Mouse (Mus musculus) c-Kit-positive CD71-positive TER-119-negative erythroid progenitor cells, embryonic 14.5 days (primary cell): ENCODE results near the gene BC049730.
A peak's percentile ranks its signal among the peaks of the same experiment; 100 is the strongest.
"Not testable (repeated sequence)": the region's sequence is repeated elsewhere in the genome, so short reads cannot be mapped to it uniquely, and the experiment has no call there.

Experiments
- DNase-seq: peaks from one replicate; pipeline ENCODE4 v3.0.0-alpha.2; 2013; ENCODE audit warnings: low read depth

BC049730 gene

DNA sequence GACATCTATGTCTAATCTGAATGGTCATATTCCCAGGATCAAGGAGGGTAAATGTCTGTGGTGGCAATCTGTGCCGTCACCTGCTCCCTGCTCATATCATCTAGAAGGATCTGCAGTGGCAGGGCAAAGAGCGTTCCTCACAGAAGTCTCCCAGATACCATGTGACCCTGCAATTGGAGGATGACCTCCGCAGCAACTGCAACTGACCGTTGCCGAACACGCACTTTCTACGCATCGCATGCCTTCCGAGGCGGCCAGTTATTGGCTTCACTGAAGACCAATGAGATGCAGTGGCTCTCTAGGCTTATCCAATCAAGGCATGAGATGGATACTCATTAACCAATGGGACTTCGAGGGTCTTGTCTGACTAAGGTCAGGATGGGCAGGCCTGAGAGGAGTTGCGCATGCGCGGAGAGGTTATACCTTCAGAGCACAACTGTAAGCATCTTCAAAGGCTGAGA, at the start of gene BC049730:
BC049730 (plus strand) TSS at position 411 of the 461 bp plus-strand sequence.
- DNase-seq = no peak

DNA sequence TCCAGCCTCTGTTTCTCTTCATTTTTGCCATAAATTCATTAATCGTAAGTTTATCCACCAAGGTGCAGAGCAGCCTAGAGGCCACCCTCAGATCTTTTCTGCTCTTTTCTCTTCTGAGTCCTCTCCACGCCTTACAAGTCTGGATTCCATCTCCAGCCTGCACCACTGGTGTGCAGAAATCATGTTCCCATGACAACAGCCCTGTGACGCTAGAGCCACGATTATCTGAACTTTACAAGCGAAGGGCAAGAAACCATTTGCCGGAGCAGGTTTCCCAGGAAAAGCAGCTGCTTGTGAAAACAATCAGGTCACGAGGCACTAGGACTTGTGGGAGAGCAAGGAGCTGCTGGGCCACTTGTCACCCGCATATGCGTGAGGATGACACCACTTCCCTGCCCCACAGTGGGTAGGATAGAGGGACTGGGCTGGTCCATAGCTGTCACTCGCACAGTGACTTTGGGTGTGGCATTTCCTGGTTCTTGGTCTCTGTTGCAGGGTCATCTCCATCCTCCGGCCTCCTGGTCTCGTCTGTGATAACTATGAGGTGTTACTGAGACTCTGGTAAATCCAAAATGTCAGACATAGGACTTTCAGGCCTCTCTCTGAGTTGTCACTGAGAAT, 49.2 kb upstream of the BC049730 start:
- no peak for DNase-seq

DNA sequence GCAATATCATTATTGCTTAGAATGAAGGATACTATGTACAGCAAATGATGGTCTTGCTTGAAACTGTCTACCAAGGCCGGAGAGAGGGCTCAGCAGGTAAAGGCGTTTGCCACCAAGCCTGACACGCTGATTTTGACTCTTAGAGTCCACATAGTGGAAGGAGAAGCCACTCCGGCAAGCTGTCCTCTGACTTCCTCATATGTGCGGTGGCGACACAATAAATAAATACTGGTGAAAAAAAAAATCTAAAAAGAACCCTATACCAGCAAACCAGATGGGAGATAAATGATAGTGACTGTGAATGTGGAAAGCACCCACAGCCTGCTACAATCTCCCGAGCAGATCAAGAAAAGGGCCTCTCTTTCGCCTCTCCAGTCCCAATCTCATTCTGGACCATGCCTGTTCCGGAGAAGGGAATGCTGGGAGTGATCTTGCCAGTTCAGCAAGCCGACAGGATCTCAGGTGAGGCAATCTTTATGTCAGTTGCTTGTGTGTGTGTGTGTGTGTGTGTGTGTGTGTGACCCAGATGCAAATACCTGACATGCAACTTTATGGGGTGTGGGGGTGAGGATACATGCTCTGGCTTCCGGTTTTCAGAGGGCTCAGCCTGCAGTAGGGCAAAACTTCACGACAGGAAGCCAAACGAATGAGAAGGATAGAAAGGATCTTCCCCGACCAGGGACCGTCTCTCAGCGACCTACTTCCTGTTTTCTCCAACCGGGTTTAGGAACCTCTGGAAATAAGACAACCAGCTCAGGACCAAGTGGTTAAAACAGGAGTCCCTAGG, 47.7 kb upstream of the BC049730 start:
- no peak for DNase-seq

DNA sequence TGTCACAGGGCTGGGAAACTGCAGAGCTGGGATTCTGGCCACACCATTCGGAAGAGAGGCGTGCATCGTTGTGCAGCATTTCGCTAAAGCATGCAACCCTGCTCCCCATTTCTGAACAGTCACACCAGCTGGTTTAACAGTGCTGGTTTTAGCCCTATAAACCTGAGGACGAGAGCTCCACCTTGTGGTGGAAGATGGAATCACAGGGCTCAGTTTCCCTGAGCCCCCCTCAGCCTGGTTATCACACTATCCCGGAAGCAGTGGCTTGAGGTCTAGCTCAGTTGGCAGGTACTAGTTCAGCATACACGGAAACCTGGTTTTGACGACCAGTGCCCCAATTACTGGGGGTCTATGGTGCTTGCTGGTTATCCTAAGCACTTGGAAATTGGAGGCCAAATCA, 46.5 kb upstream of the BC049730 start:
- DNase-seq = peak; percentile 72

DNA sequence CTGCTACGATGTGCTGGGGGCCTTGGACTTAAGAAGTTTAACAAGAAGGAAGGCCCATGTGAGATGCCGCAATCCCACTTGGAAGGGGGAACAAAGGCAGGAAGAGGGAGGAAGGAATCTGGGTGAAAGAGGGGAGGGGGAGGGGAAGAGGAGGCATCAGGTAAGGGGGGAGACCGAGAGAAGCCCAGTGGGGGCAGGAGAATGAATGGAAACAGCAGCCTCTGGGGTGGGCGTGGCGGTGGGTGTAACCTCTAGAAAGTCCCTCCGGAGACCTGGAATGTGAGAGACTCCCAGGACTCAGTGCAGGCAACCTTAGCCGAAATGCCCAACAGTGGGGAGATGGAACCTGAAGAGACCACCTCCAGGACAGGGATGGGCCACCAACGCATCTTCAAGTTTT, 44.7 kb upstream of the BC049730 start:
- no peak for DNase-seq

DNA sequence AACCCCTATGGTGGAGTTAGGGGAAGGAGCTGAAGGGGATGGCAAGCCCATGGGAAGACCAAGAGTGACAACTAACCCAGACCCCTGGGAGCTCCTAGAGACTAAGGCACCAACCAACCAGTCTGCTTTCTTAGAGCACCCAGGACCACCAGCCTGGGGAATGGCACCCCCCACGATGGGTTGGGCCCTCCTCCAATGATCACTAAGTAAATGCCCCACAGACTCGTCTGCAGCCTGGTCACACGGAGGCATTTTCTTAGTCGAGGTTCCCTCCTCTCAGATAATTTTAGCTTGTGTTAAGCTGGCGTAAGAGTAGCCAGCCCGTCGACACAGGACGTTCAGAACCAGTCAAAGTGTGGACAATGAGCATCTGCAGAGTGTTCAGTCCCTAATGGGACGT, 44.1 kb upstream of the BC049730 start:
- DNase-seq = no peak

DNA sequence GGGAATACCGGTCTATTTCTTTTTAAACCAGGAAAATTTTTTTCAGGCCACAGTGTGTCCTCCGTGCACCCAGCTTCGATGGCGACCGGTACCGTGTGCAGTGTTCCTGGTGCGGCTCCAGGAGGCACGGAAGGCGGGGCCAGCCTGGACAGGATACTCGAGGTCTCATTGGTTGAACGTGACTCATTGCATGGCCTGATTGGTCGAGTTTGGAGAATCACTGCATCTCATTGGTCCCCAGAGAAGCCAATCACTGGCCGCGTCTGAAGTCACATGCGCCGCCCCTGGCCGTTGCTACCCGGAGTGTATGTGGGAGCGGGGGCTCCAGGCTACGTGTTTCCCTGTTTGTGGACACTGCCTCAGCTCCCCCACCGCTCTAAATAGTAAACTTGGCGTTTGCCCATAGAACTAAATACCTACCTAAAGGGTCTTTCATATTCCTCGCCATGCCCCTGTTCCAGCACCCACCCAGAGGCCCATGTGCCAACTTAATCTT, 37.0 kb upstream of the BC049730 start:
- no peak for DNase-seq

DNA sequence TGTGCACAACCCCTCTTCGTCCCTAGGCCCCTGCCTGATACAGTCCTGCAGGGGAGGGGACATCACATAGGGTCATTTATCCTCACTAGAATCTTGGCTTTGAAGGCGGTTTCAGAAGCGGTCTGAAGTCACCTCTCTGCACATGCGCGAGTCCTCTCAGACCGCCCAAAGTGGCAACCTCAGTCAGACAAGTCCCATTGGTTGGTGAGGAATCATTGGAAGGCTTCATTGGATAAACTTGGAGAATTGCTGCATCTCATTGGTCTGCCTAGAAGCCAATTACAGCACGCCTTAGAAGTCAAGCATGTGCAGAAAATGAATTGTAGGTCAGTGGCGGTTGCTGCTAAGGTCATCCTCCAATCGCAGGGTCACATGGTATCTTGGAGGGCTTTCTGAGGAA, 32.5 kb upstream of the BC049730 start, which contains the start of gene Tex101:
Tex101 (minus strand) TSS at position 101 of the 400 bp plus-strand sequence.
- DNase-seq = no peak

DNA sequence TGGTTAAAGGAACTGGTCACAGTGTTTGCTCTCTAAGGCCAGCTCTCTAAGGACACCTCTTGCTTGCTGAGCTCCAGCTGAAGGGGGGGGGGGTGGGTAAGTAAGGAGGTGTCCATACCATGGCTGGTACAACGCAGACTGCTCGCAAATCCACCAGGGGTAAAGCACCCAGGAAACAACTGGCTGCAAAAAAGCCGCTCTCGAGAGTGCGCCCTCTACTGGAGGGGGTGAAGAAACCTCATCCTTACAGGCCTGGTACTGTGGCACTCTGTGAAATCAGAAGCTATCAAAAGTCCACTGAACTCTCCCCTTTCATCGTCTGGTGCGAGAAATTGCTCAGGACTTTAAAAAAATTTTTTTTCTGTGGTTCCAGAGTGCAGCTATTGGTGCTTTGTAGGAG, 24.9 kb upstream of the BC049730 start:
- not testable (repeated sequence) for DNase-seq

DNA sequence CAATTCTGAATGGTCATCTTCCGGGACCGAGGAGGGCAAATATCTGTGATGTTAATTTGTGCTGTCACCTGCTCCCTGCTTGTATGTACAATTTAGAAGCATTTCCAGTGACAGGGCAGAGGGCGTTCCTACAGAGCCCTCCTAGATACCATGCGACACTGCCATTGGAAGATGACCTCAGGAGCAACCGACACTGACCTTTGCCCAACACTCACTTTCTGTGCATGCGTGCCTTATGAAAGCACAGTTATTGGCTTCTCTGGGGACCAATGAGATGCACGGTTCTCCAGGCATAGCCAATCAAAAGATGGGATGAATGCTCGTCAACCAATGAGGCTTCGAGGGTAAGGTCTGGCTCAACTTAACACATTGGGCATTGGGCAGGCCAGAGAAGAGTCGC, 21.5 kb upstream of the BC049730 start:
- not testable (repeated sequence) for DNase-seq

DNA sequence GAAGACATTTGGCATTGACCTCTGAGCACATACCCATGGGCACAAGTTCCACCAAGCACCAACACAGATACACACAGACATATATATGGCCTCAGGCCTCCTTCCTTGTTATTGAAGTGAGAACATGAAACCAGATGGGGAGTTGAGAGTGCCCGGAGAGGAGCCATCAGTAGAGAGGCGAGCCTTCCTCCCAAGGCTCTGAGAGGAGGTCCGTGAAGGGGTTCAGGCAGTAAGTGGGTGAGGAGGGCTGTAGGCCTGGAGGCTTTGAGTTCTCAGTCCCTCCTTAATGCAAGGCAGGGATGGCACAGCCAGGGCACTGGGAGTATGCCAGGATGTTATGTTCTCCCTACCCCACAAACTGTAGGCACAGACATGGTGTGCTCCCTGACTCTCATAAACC, 16.3 kb upstream of the BC049730 start:
- not testable (repeated sequence) for DNase-seq

DNA sequence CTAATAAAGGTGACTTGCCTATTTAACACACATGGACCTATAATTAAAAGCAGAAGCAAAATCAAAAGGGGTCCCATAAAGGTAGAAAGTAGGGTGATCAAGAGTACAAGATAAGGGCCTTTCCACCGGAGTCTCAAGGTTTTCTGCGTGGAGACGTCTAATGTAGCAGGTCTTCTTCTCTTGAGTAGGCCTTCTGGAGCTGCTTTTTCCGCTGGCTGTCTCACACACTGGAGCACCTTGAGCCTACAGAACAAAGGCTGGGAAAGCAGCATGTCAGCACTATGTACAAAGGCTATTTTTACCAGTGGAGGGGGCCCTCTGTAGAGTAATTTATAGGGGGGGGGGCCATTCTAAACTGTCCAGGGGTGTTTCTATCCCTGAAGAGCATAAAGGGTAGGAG, 11.2 kb upstream of the BC049730 start:
- not testable (repeated sequence) for DNase-seq

DNA sequence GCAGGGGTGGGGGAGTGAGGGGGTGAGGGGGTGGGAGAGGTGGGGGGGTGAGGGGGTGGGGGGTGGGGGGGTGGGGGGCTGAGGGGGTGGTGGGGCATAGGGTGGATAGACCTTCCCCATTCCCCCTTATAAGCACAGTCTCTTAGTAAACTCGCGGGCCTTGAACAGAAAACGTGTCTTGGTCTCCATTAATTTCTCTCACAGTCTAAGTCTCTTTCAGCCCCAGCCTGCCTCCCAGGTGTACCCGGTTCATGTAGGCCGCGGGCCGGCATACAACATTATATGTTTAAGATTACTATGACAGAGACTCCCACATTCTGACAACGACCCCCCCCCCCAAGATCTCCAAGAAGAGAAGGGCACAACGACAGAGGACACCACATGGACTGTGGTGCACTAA, 6.2 kb upstream of the BC049730 start:
- not testable (repeated sequence) for DNase-seq

DNA sequence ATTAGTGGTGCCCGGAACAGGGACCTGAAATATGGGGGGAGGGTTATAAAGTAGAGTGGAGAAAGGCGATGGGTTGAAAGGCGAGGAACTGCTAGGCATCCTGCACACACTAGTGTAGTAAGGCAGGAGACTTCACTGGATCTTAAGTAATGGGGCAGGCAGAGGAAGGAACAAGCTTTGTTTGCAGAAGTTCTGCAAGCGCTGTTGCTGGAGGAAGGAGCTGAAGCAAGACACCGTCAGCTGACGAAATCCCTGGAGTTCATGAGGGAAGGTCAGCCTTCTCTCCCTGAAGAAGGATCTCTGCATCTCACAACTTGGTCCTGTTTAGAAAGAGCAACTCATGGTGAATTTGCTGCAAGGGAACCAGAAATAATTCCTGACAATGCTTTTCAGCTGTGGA, 6.0 kb downstream of the BC049730 start:
- DNase-seq = no peak

DNA sequence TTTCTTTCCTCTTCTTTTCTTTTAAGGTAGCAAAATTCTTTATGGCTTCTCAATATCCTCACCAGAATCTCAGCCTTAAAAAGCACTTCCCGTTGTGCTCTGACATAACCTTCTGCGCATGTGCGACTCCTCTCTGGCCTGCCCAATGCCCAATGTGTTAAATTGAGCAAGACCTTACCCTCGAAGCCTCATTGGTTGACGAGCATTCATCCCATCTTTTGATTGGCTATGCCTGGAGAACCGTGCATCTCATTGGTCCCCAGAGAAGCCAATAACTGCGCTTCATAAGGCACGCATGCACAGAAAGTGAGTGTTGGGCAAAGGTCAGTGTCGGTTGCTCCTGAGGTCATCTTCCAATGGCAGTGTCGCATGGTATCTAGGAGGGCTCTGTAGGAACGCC, 17.8 kb downstream of the BC049730 start, which contains the start of gene Gm4763:
Gm4763 (minus strand) TSS at position 101 of the 400 bp plus-strand sequence.
- DNase-seq = not testable (repeated sequence)

DNA sequence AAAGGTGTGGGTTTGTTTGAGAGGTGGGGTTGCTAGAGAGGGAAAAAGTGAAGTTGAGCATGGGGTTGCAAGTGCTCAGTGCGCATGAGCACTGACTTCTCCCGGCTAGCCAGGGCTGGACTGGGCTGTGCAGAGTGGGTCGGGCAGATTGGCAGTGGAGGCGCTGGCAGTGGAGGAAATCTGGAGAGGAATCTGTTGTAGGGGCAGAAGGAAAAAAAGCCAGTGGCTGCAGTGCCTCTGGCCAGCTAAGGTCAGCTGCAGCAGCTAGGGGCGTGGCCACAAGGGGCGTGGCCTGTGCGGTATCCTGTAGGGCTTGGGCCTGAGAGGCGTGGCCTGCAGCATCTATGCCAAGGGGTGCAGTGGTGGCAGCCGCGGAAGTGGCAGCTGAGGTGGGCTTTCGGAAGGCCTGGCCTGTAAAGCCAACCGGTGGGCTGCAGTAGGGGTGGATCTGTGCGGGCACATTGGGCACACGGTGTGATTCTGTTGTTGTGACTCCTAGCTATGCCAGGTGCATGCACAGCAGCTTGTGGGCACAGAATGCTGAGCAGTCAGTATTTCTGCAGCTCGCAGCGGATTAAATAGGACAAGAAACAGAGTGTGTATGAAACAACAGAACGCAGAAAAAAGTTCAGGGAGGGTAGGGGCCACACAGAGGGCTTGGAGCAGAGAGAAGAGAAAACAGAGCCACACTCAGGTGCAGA, 27.1 kb downstream of the BC049730 start:
- DNase-seq = peak; percentile 2

DNA sequence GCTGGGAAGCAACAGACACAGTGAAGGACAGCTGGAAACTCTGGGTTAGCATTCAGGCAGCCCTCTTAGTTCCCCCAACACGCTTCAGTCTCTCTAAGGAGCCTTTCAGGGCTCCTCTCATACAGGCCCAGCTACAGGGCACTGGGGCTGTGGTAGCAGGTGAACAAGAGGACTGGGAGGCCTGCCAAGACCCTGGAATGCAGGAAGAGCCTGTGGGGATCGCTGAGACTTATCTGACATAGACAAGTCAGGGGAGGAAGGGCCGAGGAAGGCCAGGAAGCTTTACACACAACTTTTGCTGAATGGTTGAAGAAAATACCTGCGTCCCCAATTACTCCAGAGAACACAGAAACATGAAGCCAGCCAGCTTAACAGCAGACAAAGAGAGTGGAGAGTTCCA, 41.7 kb downstream of the BC049730 start:
- DNase-seq = no peak

DNA sequence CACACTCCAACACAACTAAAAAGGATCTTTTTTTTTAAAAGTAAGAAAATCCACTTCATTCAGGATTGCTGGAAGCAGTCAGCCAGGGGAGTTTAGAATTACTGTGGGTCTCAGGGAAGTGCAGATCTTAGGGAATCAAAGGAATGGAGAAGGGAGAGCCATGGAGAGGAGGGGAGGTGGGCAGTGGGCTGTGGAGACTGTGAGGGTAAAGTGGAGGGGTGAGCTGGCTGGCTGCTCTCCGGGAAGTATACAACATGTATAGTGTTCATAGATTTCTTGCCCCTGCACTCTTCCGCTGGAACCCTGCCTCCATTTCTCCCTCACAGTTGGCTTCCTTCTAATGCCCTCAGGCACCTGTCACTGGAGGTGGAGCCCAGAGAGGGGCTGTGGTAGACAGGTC, 42.6 kb downstream of the BC049730 start:
- DNase-seq = no peak

DNA sequence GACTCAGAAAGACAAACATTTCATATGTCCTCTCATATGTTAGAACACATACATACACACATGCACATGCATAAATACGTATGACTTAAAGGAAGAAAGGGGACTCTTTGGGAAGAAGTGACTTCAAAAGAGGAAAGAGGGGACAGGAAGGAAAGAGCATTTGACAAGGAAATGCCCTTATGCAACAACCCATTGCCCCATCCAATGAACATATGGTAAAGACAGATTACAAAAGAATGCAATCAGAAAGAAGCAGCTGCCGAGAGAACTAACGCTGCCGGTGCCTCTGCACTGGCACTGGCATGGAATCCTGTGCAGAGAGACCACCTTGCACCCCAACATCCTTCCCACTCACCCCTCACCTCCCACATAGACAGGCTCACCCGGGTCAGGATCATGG, 44.4 kb downstream of the BC049730 start:
- no peak for DNase-seq

DNA sequence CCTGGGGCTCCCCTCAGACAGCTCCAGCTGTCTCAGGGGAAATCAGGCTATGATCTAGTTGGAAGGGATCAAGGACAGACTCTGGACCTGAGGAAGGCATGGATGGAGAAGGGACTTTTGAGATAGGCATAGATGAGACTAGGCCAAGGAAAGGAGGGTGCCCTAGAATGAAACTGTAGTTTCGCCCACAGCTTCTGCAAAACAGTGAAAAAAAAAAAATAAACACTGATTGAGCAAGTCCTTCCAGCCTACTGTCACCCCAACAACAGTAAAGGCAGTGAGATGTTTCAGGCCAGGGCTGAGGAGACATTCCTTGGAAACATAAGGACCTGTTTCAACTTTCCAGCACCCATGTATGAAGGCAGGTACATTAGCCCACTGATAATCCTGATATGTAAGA, 49.5 kb downstream of the BC049730 start:
- no peak for DNase-seq

DNA sequence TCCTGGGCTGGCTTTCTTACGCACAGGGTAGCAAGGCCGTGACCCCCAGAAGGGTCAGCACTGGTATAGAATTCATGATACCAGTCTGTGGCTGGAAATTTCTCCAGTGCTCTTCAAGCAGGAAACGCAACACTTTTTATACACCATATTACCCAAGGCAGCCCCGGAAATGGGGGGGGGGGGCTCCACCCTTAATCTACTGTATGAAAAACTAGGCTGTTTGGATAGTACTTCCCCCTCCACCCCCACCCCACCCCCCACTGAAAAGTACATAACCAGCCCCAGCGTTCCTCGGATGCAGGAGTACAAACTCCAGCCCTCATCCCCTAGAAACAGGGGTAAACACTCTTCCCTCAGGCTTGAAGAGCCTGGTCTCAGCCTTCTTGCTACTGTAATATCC, 51.2 kb downstream of the BC049730 start, which contains the start of gene Cd177:
Cd177 (minus strand) TSS at position 101 of the 400 bp plus-strand sequence.
- DNase-seq = no peak

DNA sequence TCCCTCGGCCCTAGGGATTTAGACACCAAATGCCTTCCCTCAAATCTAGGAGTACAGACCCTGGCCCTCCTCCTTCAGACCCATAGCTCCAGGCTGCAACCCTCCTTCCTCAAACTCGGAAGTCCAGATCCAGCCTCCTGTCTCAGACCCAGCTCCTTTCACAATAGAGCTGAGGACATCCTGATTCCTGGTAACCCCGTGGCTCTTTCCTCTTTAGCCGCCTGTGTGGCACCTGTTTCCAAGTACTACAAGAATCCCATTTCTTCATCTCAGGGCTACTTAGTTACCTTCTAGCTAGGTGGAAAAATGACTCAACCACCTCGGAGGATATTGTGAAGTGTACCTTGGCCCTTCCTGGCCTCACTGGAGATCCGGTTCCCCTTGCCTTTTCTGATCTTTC, 52.1 kb downstream of the BC049730 start:
- DNase-seq = no peak

DNA sequence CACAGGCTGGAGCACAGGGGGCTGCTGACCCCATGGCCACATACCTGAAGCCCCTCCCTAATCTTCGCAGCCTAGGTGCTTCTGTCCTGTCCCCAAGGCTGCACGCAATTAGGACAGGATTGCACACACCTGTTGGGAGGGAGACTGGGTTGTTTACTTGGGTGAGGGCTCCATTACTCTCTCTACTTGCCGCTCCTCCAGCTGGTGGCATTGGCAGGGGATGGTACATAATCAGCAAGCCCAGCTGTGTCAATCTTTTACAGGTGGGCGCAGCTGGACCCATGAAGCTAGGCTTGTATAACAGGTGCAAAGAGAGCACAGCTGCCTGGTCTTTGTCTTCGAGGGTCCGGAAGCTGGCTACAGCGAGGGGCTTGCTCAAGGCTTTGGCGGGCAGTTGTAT, 53.5 kb downstream of the BC049730 start:
- no peak for DNase-seq
